Mouse (Mus musculus): ENCODE results near the gene Dbp.

Dbp gene

GRCm38 (mm10) chr7:45730727-45731431, 26.0 kb downstream of the Dbp start:
- no peak for DNase-seq

- DNase-seq = no peak
Measured at GRCm38 (mm10) chr7:45733477-45733876, 28.6 kb downstream of the Dbp start.

GRCm38 (mm10) chr7:45739162-45739763, 34.4 kb downstream of the Dbp start:
- peak; percentile 79 for DNase-seq

GRCm38 (mm10) chr7:45739820-45740219, 34.9 kb downstream of the Dbp start:
- DNase-seq = no peak

- no peak for DNase-seq
Measured at GRCm38 (mm10) chr7:45741308-45741707, 36.4 kb downstream of the Dbp start.

- no peak for DNase-seq
Measured at GRCm38 (mm10) chr7:45741777-45742176, 36.9 kb downstream of the Dbp start.

- no peak for DNase-seq
Measured at GRCm38 (mm10) chr7:45742338-45742737, 37.5 kb downstream of the Dbp start.

GRCm38 (mm10) chr7:45744387-45744786, 39.5 kb downstream of the Dbp start:
- peak; percentile 68 for DNase-seq

- DNase-seq = no peak
Measured at GRCm38 (mm10) chr7:45746518-45746917, 41.6 kb downstream of the Dbp start.

- DNase-seq = no peak
Measured at GRCm38 (mm10) chr7:45747450-45747849, 42.6 kb downstream of the Dbp start.

GRCm38 (mm10) chr7:45748110-45748509, 43.2 kb downstream of the Dbp start:
- DNase-seq = no peak

GRCm38 (mm10) chr7:45749401-45749800, 44.5 kb downstream of the Dbp start:
- no peak for DNase-seq

- no peak for DNase-seq
Measured at GRCm38 (mm10) chr7:45750162-45750561, 45.3 kb downstream of the Dbp start.

GRCm38 (mm10) chr7:45755703-45756102, 50.8 kb downstream of the Dbp start:
- no peak for DNase-seq

GRCm38 (mm10) chr7:45759400-45759799, 54.5 kb downstream of the Dbp start:
- DNase-seq = no peak
